Comparison of ENCODE assay signal across 10 mouse cellular contexts in genomic region chr14:29939600-29940312, GRCm38 (mm10). TPM values are rescaled to one million over a fixed set of nuclear protein-coding genes. Genes with fewer than 3 reads are reported as not detected.
A peak's percentile ranks its signal among the peaks of the same experiment; 100 is the strongest.
DNase-seq lines count a peak whose midpoint lies in the region; ATAC-seq lines count a peak whose summit lies in the region.
"Had no signal": no experiment of that assay in that cellular context is flagged by ENCODE, and none has a peak within 500 bp of the region (broad histone marks: within the 10 kb centered on the region; RNA-seq: fewer than 3 reads in every experiment).

No protein-coding gene starts in this region.

- H3K9ac ChIP-seq in forebrain, embryonic 15.5 days (replicated peaks) = no peak overlapping the region
- H3K9ac ChIP-seq in midbrain, embryonic 12.5 days (replicated peaks) = no peak overlapping the region
- no peak overlapping the region for H3K9ac ChIP-seq in liver, embryonic 12.5 days

- H3K4me2 ChIP-seq in forebrain, embryonic 15.5 days (replicated peaks) = peak overlapping the region; percentile 23
- peak overlapping the region; percentile 43 for H3K4me2 ChIP-seq in midbrain, embryonic 12.5 days (replicated peaks)
- H3K4me2 ChIP-seq in liver, embryonic 12.5 days = no peak overlapping the region

- no peak overlapping the region for H3K27ac ChIP-seq in forebrain, embryonic 15.5 days (replicated peaks)
- H3K27ac ChIP-seq in midbrain, embryonic 12.5 days (replicated peaks) = no peak overlapping the region
- H3K27ac ChIP-seq in liver, embryonic 12.5 days = no peak overlapping the region
- H3K27ac ChIP-seq: macrophage had no signal

- H3K27me3 ChIP-seq in forebrain, embryonic 15.5 days = no peaks in the 10 kb centered on the region
- H3K27me3 ChIP-seq in midbrain, embryonic 12.5 days = peaks cover 16% of the 10 kb centered on the region
- 0 out of 2 replicates have a peak, but pooled peaks cover 10% of the 10 kb centered on the region for H3K27me3 ChIP-seq in liver, embryonic 12.5 days (replicated peaks)

- intact Hi-C loops in heart, postnatal 10 days (cut with DNase I) = loop anchor here (2.0 to 5.0 kb wide), 3 partner anchors 42 to 212 kb away; no protein-coding TSS in a partner anchor

- H3K36me3 ChIP-seq in forebrain, embryonic 15.5 days = no peaks in the 10 kb centered on the region
- no peaks in the 10 kb centered on the region for H3K36me3 ChIP-seq in midbrain, embryonic 12.5 days
- no peaks in the 10 kb centered on the region for H3K36me3 ChIP-seq in liver, embryonic 12.5 days

- no peak overlapping the region for H3K4me3 ChIP-seq in forebrain, embryonic 15.5 days
- no peak overlapping the region for H3K4me3 ChIP-seq in midbrain, embryonic 12.5 days
- H3K4me3 ChIP-seq in liver, embryonic 12.5 days = no peak overlapping the region

- WGBS in forebrain, embryonic 15.5 days = 43% methylated on average over 20 of the region's 20 CpGs
- WGBS in midbrain, embryonic 12.5 days = 39% methylated on average over 20 of the region's 20 CpGs
- 38% methylated on average over 20 of the region's 20 CpGs for WGBS in liver, embryonic 12.5 days (ENCODE audit: insufficient replicate concordance)

- DNase-seq in heart, adult 11 months = peak; percentile 43
- DNase-seq in heart, postnatal 10 days = no peak
- peak; percentile 46 for DNase-seq in ZHBTc4 (ENCODE audit: low read depth, low spot score)
- no peak for DNase-seq in cerebellum, adult 18-20 months
- DNase-seq in frontal cortex, postnatal 14 days (ENCODE audit: low spot score in 2 of 2) = no peak
- DNase-seq: thymus, postnatal 25 days had no signal

- H3K4me1 ChIP-seq in forebrain, embryonic 15.5 days = peaks cover 8% of the 10 kb centered on the region; the same call in 1 of the 2 replicates
- peaks cover 5% of the 10 kb centered on the region; the same call in 1 of the 2 replicates for H3K4me1 ChIP-seq in midbrain, embryonic 12.5 days
- H3K4me1 ChIP-seq in liver, embryonic 12.5 days = peaks cover 6% of the 10 kb centered on the region; the same call in 1 of the 2 replicates

- no peaks in the 10 kb centered on the region for H3K9me3 ChIP-seq in forebrain, embryonic 15.5 days
- no peaks in the 10 kb centered on the region for H3K9me3 ChIP-seq in midbrain, embryonic 12.5 days
- no peaks in the 10 kb centered on the region for H3K9me3 ChIP-seq in liver, embryonic 12.5 days (replicated peaks)

- no peak; the same call in 1 of the 2 replicates for ATAC-seq in forebrain, embryonic 15.5 days (replicated peaks)
- peak; percentile 38; the same call in 1 of the 2 replicates for ATAC-seq in midbrain, embryonic 12.5 days (ENCODE audit: low FRiP score, low read depth)
- ATAC-seq in liver, embryonic 12.5 days = no peak

RNA-seq across cellular contexts. Expression of gene Selenok, which starts 28.4 kb away (rescaled TPM):
- total RNA-seq in heart, postnatal 10 days (2021) = 10 to 100 TPM; 78.0 to 79.3 TPM
- 440 and 448 TPM in 2 replicates for polyA plus RNA-seq in forebrain, embryonic 15.5 days (2015; fragmentation: Nextera tagmentation; extraction: Ambion mirVana)
- polyA plus RNA-seq in midbrain, embryonic 12.5 days (2016; fragmentation: Nextera tagmentation; extraction: Ambion mirVana) = 379 and 408 TPM in 2 replicates
- 133 and 142 TPM in 2 replicates for polyA plus RNA-seq in liver, embryonic 12.5 days (2016; fragmentation: Nextera tagmentation; extraction: Ambion mirVana)

RNA-seq across cellular contexts. Expression of gene Actr8, which starts 38.4 kb away (rescaled TPM):
- total RNA-seq in heart, postnatal 10 days (2021) = 10 to 100 TPM; 36.6 to 37.7 TPM
- 85.2 and 86.6 TPM in 2 replicates for polyA plus RNA-seq in forebrain, embryonic 15.5 days (2015; fragmentation: Nextera tagmentation; extraction: Ambion mirVana)
- polyA plus RNA-seq in midbrain, embryonic 12.5 days (2016; fragmentation: Nextera tagmentation; extraction: Ambion mirVana) = 97.8 and 97.9 TPM in 2 replicates
- polyA plus RNA-seq in liver, embryonic 12.5 days (2016; fragmentation: Nextera tagmentation; extraction: Ambion mirVana) = 32.5 and 36.3 TPM in 2 replicates

Comparison
In these comparisons a context has a peak if more than half of its experiments do, and no peak if none do; other contexts are left out.
1. DNase-seq: peak in heart, adult 11 months (single experiment) and ZHBTc4 (single experiment); none in heart, postnatal 10 days (0 of 2), cerebellum, adult 18-20 months (0 of 2) and frontal cortex, postnatal 14 days (0 of 2).